Mouse (Mus musculus) hindbrain, embryonic 11.5 days (tissue): Measurements from ENCODE around the gene Ip6k3. TPM values are rescaled to one million over a fixed set of nuclear protein-coding genes. Genes with fewer than 3 reads are reported as not detected.

Experiments used
- ATAC-seq: fragments of 200-750 bp; cut with Nextera tagmentation; 2 replicates; pipeline ENCODE4 v1.8.0; 2017; ENCODE audit warnings: mild to moderate bottlenecking, moderate TSS enrichment, moderate library complexity; ENCODE audit not compliant: low FRiP score
- DNase-seq: peaks from one replicate; pipeline ENCODE4 v3.0.0-alpha.2; 2015; ENCODE audit warnings: low spot score
- H3K27ac ChIP-seq: fragments of 300-500 bp; sonication (generic); 2 replicates; pipeline ENCODE4 v1.5.1; 2014; ENCODE audit warnings: mild to moderate bottlenecking, low read depth, low read length
- H3K27me3 ChIP-seq: fragments of 300-500 bp; sonication (generic); 2 replicates; pipeline ENCODE4 v1.6.1; 2014; ENCODE audit warnings: mild to moderate bottlenecking, low read length, moderate library complexity, mixed read lengths; ENCODE audit not compliant: control insufficient read depth, insufficient read depth
- H3K36me3 ChIP-seq: fragments of 300-500 bp; sonication (generic); 2 replicates; pipeline ENCODE4 v1.6.1; 2014; ENCODE audit warnings: mild to moderate bottlenecking, low read length, moderate library complexity, mixed read lengths; ENCODE audit not compliant: control insufficient read depth, insufficient read depth
- H3K4me1 ChIP-seq: fragments of 300-500 bp; sonication (generic); replicated peaks from 2 replicates; pipeline ENCODE4 v1.6.1; 2014; ENCODE audit warnings: low read length, mixed read lengths; ENCODE audit not compliant: control insufficient read depth, insufficient read depth
- H3K4me2 ChIP-seq: fragments of 300-500 bp; sonication (generic); replicated peaks from 2 replicates; pipeline ENCODE4 v1.6.1; 2014; ENCODE audit warnings: mild to moderate bottlenecking, low read depth, low read length
- H3K4me3 ChIP-seq: fragments of 300-500 bp; sonication (generic); 2 replicates; pipeline ENCODE4 v1.5.1; 2014; ENCODE audit warnings: low read depth, low read length
- H3K9ac ChIP-seq: fragments of 300-500 bp; sonication (generic); 2 replicates; pipeline ENCODE4 v1.6.1; 2014; ENCODE audit warnings: low read depth, low read length
- H3K9me3 ChIP-seq: fragments of 300-500 bp; sonication (generic); 2 replicates; pipeline ENCODE4 v1.6.1; 2016; ENCODE audit warnings: low read length; ENCODE audit not compliant: control insufficient read depth
- WGBS: fragments of 180-500 bp; shearing (Covaris S2); extraction: QIAGEN DNeasy Blood & Tissue Kit; methylation state at CpG from one replicate; pipeline ENCODE4 v1.1.7; 2014; 5-methylcytosine and 5-hydroxymethylcytosine counted together
- polyA plus RNA-seq: library from polyadenylated mRNA; unstranded; fragments of >200 nt; fragmentation: Nextera tagmentation; extraction: Ambion mirVana; gene quantifications from 2 replicates; pipeline ENCODE4 v1.2.1, GENCODE M21; 2014

The Ip6k3 gene
- polyA plus RNA-seq, 1 experiment from 2014 or later: 0.23 TPM

- DNase-seq (no peak), ATAC-seq (no peak)
- no peak overlapping the region for H3K27ac ChIP-seq
- no peak overlapping the region for H3K4me2 ChIP-seq
- no peaks in the 10 kb centered on the region for H3K9me3 ChIP-seq
- no peaks in the 10 kb centered on the region for H3K36me3 ChIP-seq
- no peak overlapping the region for H3K9ac ChIP-seq
- H3K4me1 ChIP-seq: peaks cover 5% of the 10 kb centered on the region
- no peak overlapping the region for H3K4me3 ChIP-seq
- 73% methylated on average over 9 of the region's 9 CpGs for WGBS
- H3K27me3 ChIP-seq: no peaks in the 10 kb centered on the region
These were observed 29.2 kb downstream of the Ip6k3 start for GRCm38 (mm10) chr17:27138396-27138795.

GRCm38 (mm10) chr17:27134715-27135114, 32.9 kb downstream of the Ip6k3 start:
- no peaks in the 10 kb centered on the region for H3K36me3 ChIP-seq
- H3K4me2 ChIP-seq: no peak overlapping the region
- peaks cover 4% of the 10 kb centered on the region for H3K4me1 ChIP-seq
- H3K9me3 ChIP-seq: no peaks in the 10 kb centered on the region
- no peak for DNase-seq
- H3K4me3 ChIP-seq: no peak overlapping the region
- WGBS: 25% methylated on average over 3 of the region's 3 CpGs
- H3K9ac ChIP-seq: no peak overlapping the region
- ATAC-seq: no peak
- H3K27me3 ChIP-seq: no peaks in the 10 kb centered on the region
- no peak overlapping the region for H3K27ac ChIP-seq

GRCm38 (mm10) chr17:27134187-27134586, 33.4 kb downstream of the Ip6k3 start:
- WGBS: 36% methylated on average over 9 of the region's 9 CpGs
- H3K27me3 ChIP-seq: no peaks in the 10 kb centered on the region
- DNase-seq: no peak
- H3K9me3 ChIP-seq: no peaks in the 10 kb centered on the region
- peaks cover 4% of the 10 kb centered on the region for H3K4me1 ChIP-seq
- no peak overlapping the region for H3K9ac ChIP-seq
- H3K4me3 ChIP-seq: peak overlapping the region; percentile 68
- H3K36me3 ChIP-seq: no peaks in the 10 kb centered on the region
- H3K27ac ChIP-seq: no peak overlapping the region; the same call in 1 of the 2 replicates
- peak; percentile 52; the same call in 1 of the 2 replicates for ATAC-seq
- peak overlapping the region; percentile 44; the same call in 1 of the 2 replicates for H3K4me2 ChIP-seq

- Histone ChIP-seq H3K36me3 (no peaks in the 10 kb centered on the region), H3K4me2 (peak within 1 kb of the TSS; percentile 44), H3K27ac (peak within 1 kb of the TSS; percentile 48; the same call in 1 of the 2 replicates), H3K9me3 (no peaks in the 10 kb centered on the region), H3K4me3 (peak within 1 kb of the TSS; percentile 68), H3K27me3 (no peaks in the 10 kb centered on the region), H3K9ac (peak within 1 kb of the TSS; percentile 82), H3K4me1 (peaks cover 4% of the 10 kb centered on the region)
- under 1% methylated on average over 46 of the region's 46 CpGs for WGBS
- peak; percentile 100 for DNase-seq
- ATAC-seq: peak; percentile 93
These were observed 33.9 kb downstream of the Ip6k3 start, which contains the start of gene Uqcc2 for GRCm38 (mm10) chr17:27133551-27134141. Uqcc2 (minus strand) TSS chr17:27133916.

- ATAC-seq: no peak
- 92% methylated on average over 10 of the region's 10 CpGs for WGBS
- H3K4me2 ChIP-seq: no peak overlapping the region
- no peaks in the 10 kb centered on the region for H3K27me3 ChIP-seq
- no peak overlapping the region for H3K9ac ChIP-seq
- no peak overlapping the region for H3K27ac ChIP-seq
- H3K4me3 ChIP-seq: no peak overlapping the region
- H3K9me3 ChIP-seq: no peaks in the 10 kb centered on the region
- peaks cover 4% of the 10 kb centered on the region for H3K4me1 ChIP-seq
- no peak for DNase-seq
- H3K36me3 ChIP-seq: no peaks in the 10 kb centered on the region
These were observed 35.4 kb downstream of the Ip6k3 start for GRCm38 (mm10) chr17:27132238-27132637.

- DNase-seq (no peak), ATAC-seq (no peak)
- no peaks in the 10 kb centered on the region for H3K36me3 ChIP-seq
- H3K4me1 ChIP-seq: peaks cover 4% of the 10 kb centered on the region
- no peak overlapping the region for H3K4me2 ChIP-seq
- no peaks in the 10 kb centered on the region for H3K27me3 ChIP-seq
- H3K4me3 ChIP-seq: no peak overlapping the region
- WGBS: 86% methylated on average over 10 of the region's 10 CpGs
- no peak overlapping the region for H3K27ac ChIP-seq
- H3K9ac ChIP-seq: no peak overlapping the region
- no peaks in the 10 kb centered on the region for H3K9me3 ChIP-seq
These were observed 36.3 kb downstream of the Ip6k3 start for GRCm38 (mm10) chr17:27131240-27131665.

- Histone ChIP-seq H3K9me3 (no peaks in the 10 kb centered on the region), H3K4me1 (peaks cover 4% of the 10 kb centered on the region), H3K9ac (no peak overlapping the region), H3K27ac (no peak overlapping the region), H3K4me3 (no peak overlapping the region), H3K36me3 (no peaks in the 10 kb centered on the region), H3K4me2 (no peak overlapping the region), H3K27me3 (no peaks in the 10 kb centered on the region)
- WGBS: 53% methylated on average over 9 of the region's 9 CpGs
- DNase-seq (no peak), ATAC-seq (no peak)
These were observed 37.3 kb downstream of the Ip6k3 start for GRCm38 (mm10) chr17:27130246-27130645.

- Histone ChIP-seq H3K4me1 (peaks cover 4% of the 10 kb centered on the region), H3K27ac (no peak overlapping the region), H3K27me3 (no peaks in the 10 kb centered on the region), H3K9me3 (no peaks in the 10 kb centered on the region), H3K9ac (no peak overlapping the region), H3K4me3 (no peak overlapping the region), H3K4me2 (no peak overlapping the region), H3K36me3 (no peaks in the 10 kb centered on the region)
- DNase-seq: no peak
- ATAC-seq: no peak
- WGBS: 88% methylated on average over 7 of the region's 7 CpGs
These were observed 37.8 kb downstream of the Ip6k3 start for GRCm38 (mm10) chr17:27129819-27130218.

- no peak for ATAC-seq
These were observed 38.3 kb downstream of the Ip6k3 start for GRCm38 (mm10) chr17:27129291-27129690.

More at GRCm38 (mm10) chr17:27129291-27129690, 38.3 kb downstream of the Ip6k3 start:
- no peak overlapping the region for H3K4me3 ChIP-seq
- H3K4me2 ChIP-seq: no peak overlapping the region
- H3K4me1 ChIP-seq: peaks cover 4% of the 10 kb centered on the region
- no peaks in the 10 kb centered on the region for H3K27me3 ChIP-seq
- H3K27ac ChIP-seq: no peak overlapping the region
- no peaks in the 10 kb centered on the region for H3K36me3 ChIP-seq
- WGBS: 91% methylated on average over 13 of the region's 13 CpGs
- H3K9me3 ChIP-seq: no peaks in the 10 kb centered on the region
- no peak overlapping the region for H3K9ac ChIP-seq
- DNase-seq: no peak
